Mouse (Mus musculus) mature B cell (primary cell): ENCODE data around the gene Shisa3.

Experiments used
- in situ Hi-C: fragments of 300-500 bp; cut with MboI; formaldehyde crosslinking; loops from 2 replicates; pipeline ENCODE4 v1.14.3; 2019

Shisa3 gene

GRCm38 (mm10) chr5:67607804-67608673, at the start of gene Shisa3:
Shisa3 (plus strand) TSS chr5:67607882.
- in situ Hi-C loops: no loop called here

GRCm38 (mm10) chr5:67558644-67559043, 49.0 kb upstream of the Shisa3 start:
- in situ Hi-C loops: no loop called here

- in situ Hi-C loops: no loop called here
Measured at GRCm38 (mm10) chr5:67559063-67559462, 48.6 kb upstream of the Shisa3 start.

GRCm38 (mm10) chr5:67572552-67573155, 35.0 kb upstream of the Shisa3 start:
- in situ Hi-C loops: no loop called here

GRCm38 (mm10) chr5:67574039-67574438, 33.6 kb upstream of the Shisa3 start:
- in situ Hi-C loops: no loop called here

GRCm38 (mm10) chr5:67575705-67576104, 32.0 kb upstream of the Shisa3 start:
- in situ Hi-C loops: no loop called here

GRCm38 (mm10) chr5:67579725-67580633, 27.7 kb upstream of the Shisa3 start:
- in situ Hi-C loops: no loop called here

GRCm38 (mm10) chr5:67595070-67595469, 12.6 kb upstream of the Shisa3 start:
- in situ Hi-C loops: no loop called here

GRCm38 (mm10) chr5:67595629-67596028, 12.1 kb upstream of the Shisa3 start:
- in situ Hi-C loops: no loop called here

- in situ Hi-C loops: no loop called here
Measured at GRCm38 (mm10) chr5:67599935-67600334, 7.7 kb upstream of the Shisa3 start.

GRCm38 (mm10) chr5:67605951-67606350, 1.7 kb upstream of the Shisa3 start:
- in situ Hi-C loops: no loop called here

GRCm38 (mm10) chr5:67606916-67607803, 522 bp upstream of the Shisa3 start:
- in situ Hi-C loops: no loop called here

GRCm38 (mm10) chr5:67608674-67609519, 1.2 kb downstream of the Shisa3 start:
- in situ Hi-C loops: no loop called here

- in situ Hi-C loops: no loop called here
Measured at GRCm38 (mm10) chr5:67609520-67609837, 1.8 kb downstream of the Shisa3 start.

- in situ Hi-C loops: no loop called here
Measured at GRCm38 (mm10) chr5:67621230-67621629, 13.5 kb downstream of the Shisa3 start.

GRCm38 (mm10) chr5:67628180-67628940, 20.7 kb downstream of the Shisa3 start:
- in situ Hi-C loops: no loop called here

GRCm38 (mm10) chr5:67629440-67629839, 21.8 kb downstream of the Shisa3 start:
- in situ Hi-C loops: no loop called here

GRCm38 (mm10) chr5:67629861-67630260, 22.2 kb downstream of the Shisa3 start:
- in situ Hi-C loops: no loop called here

- in situ Hi-C loops: no loop called here
Measured at GRCm38 (mm10) chr5:67631261-67631660, 23.6 kb downstream of the Shisa3 start.
